Mouse (Mus musculus) cerebellum, adult 8-10 months (tissue): ENCODE results near the gene Tekt1.
"Not testable (repeated sequence)": the region's sequence is repeated elsewhere in the genome, so short reads cannot be mapped to it uniquely, and the experiment has no call there.

Experiments used
- DNase-seq: peaks from one replicate; pipeline ENCODE4 v3.0.0; 2022

The Tekt1 gene

GRCm38 (mm10) chr11:72389407-72390142 is 27.3 kb upstream of the Tekt1 start:
- DNase-seq = no peak

DNA sequence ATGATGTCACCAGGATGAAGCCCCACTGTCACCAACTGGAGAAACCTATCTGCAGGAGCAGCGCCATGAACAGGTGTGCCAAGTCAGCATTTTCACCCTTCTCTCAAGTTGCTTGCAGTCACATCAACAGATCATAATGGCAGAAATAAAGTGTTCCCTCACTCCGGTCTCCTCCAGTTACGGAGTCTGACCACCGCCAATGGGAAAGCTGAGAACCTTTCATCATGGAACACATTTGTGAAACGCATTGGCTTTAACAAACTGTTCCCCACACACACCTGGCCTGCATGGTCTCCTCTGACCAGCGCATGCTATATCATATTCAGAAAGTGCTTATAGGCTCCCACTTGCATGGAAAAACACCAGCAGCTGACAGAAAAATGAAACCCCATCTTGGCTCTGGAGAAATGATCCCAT is 25.9 kb upstream of the Tekt1 start:
- no peak for DNase-seq

DNA sequence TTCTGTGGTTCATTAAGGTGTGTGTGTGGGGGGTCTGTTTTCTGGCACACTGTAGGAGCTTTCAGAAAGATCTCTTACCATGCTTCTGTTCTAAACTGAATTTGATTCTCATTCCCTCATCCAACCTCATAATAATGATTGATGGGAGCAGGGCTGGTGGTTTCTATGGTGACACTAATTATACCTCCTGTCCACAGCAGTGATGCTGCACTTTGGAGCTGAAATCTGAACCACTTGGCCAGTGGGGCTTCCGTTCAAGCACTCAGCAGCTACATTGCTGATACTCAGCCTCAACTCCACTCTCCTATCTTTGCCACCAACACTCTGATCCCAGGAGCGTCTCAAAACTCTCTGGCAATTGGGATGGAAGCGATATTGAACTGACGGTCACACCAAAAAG is 17.1 kb upstream of the Tekt1 start:
- no peak for DNase-seq

DNA sequence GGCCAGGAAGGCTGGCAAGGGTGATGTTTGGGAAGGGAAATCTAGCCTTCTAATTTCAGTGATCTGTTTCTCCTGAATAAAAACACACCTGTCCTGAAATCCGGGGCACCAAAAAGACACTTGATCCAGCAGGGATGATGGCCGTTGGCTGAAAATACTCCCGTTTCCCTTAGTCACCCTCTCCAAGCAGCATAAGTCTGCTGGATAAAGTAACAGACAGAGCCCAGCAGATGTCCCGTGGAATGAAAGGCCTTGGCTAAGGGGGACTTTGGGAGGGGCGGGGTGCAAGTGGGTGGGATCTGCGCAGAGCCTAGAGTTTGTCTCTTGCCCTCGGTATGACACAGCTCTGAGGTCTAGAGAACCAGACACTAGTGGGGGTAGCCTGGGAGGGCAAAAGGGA is 16.0 kb upstream of the Tekt1 start:
- DNase-seq = no peak

DNA sequence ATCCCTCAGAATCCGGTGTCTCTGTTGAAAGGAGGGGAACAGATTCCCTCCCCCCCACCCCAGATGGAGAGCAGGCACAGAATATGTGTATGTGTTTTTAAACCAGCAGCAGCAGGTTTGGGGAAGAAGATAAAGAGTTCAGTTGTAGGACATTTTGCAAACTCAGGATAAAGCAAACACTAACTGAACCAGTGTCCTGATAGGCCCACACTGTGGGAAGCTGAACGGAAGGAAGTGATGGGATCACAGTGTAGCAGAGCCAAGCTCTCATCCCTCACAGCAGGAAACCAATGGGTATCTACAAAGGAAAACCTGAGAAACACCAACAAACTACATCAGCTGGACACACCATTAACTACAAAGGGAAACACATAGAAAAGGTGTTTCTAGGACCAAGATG is 14.3 kb upstream of the Tekt1 start:
- DNase-seq = no peak

GRCm38 (mm10) chr11:72369904-72370672 is 7.8 kb upstream of the Tekt1 start:
- DNase-seq = no peak

- no peak for DNase-seq
Measured at GRCm38 (mm10) chr11:72367934-72368674, 5.9 kb upstream of the Tekt1 start.

- DNase-seq = no peak
Measured at GRCm38 (mm10) chr11:72366126-72366525, 3.9 kb upstream of the Tekt1 start.

DNA sequence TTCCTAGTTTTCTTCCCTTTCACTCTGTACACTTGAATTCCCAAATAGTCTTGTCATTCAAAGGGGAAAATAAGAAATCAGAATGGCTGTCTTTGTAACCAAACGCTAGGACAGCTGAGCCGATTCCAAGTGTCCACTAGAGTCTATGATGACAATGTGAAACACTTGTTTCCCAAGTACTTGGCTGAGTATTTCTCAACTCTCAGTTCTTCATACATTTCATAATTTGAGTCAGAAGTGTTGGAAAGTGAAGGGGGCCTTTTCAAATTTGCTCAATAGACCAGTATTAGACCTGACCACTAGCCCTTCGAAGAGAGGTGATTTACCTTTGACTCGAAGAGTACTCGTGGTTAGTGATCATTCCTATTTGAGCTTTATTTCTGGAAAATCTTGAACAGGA is 2.3 kb upstream of the Tekt1 start:
- DNase-seq = no peak

- DNase-seq = no peak
Measured at GRCm38 (mm10) chr11:72363523-72364240, 1.4 kb upstream of the Tekt1 start.

GRCm38 (mm10) chr11:72361385-72362346 is 576 bp downstream of the Tekt1 start:
- peak; percentile 40 for DNase-seq

GRCm38 (mm10) chr11:72354971-72355728 is 7.1 kb downstream of the Tekt1 start:
- DNase-seq = peak; percentile 30

GRCm38 (mm10) chr11:72353186-72353585 is 9.1 kb downstream of the Tekt1 start:
- DNase-seq = no peak

- no peak for DNase-seq
Measured at GRCm38 (mm10) chr11:72352272-72352671, 10.0 kb downstream of the Tekt1 start.

DNA sequence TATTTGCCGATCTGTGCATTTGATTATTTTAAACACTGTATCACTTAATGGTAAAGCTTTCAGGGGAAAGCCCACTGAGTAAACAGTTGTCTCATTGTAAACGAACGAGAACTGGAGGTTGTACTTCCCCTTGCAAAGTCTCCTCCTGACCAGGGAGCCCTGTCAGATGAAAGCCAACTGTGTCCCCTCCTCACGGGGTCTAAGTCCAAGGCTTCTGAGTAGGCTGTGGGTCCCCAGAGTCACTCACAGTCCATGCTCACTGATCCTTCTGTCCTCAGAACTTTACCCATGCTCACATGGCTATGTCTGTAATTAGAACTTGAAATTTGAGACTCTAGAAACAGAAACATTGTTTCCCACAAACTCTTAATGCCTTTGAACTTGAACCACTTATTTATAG is 12.6 kb downstream of the Tekt1 start:
- DNase-seq = no peak

- peak; percentile 52 for DNase-seq
Measured at GRCm38 (mm10) chr11:72349016-72349415, 13.2 kb downstream of the Tekt1 start.

- no peak for DNase-seq
Measured at GRCm38 (mm10) chr11:72348563-72348962, 13.7 kb downstream of the Tekt1 start.

GRCm38 (mm10) chr11:72344486-72344885 is 17.8 kb downstream of the Tekt1 start:
- DNase-seq = no peak

GRCm38 (mm10) chr11:72343904-72344303 is 18.3 kb downstream of the Tekt1 start:
- no peak for DNase-seq

GRCm38 (mm10) chr11:72343238-72343625 is 19.0 kb downstream of the Tekt1 start:
- DNase-seq = not testable (repeated sequence)
